Mouse (Mus musculus): Measurements from ENCODE around the gene Gm20821.
"Not testable (repeated sequence)": the region's sequence is repeated elsewhere in the genome, so short reads cannot be mapped to it uniquely, and the experiment has no call there.

Gm20821 gene

GRCm38 (mm10) chrY:9781504-9781903 lies at the start of gene Gm20821:
Gm20821 (plus strand) TSS chrY:9781804.
- DNase-seq (ENCODE audit: low spot score): not testable (repeated sequence)
